Mouse (Mus musculus): ENCODE measurements around the gene Ccdc57.

The Ccdc57 gene

DNA sequence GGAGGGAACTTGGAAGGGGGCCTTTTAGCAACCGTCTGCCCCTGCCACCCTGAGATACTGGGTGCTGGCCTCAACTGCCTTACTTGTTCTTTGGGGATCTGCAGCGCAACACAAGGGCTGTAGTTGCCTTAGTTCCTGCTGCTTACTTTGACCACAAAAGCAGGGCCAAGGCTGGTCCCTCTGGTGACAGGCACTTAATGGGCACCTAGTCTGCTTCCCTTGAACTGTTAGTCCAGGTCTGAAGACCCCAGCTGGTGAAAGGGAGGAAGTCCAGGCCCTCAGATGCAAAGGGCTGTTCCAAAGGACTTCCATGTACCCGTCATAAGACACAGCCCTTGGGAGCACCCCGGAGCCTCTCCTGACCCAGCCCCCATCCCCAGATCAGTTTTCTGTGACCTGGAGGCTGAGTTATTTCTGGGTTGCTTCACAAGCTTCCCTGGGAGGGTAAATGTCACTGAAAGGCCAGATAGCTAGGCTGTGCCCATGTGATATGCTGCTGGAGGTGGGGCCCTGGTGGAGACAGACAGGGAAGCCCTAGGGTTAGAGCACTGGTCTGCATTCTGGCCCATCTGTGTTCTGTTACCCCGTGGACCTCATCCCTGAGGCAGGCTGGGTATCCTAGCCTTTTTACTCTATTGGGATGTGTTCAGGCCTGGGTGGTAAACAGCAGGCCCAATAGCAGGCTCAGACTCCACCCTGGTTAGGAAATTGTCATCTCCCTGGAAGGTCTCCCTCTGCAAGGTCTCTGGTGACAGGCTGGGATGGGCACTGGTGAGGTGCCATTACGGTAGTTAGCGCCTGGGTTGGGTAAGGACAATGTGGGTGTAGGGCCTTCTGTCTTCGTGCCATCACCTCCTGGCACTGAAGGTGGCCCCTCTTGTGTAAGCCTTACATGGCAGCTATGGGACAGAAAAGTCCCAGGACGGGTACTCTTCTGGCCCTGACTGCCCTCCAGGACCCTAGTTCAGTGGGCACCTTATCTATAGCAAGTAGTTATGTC lies 19.4 kb upstream of the Ccdc57 start:
- DNase-seq: no peak

DNA sequence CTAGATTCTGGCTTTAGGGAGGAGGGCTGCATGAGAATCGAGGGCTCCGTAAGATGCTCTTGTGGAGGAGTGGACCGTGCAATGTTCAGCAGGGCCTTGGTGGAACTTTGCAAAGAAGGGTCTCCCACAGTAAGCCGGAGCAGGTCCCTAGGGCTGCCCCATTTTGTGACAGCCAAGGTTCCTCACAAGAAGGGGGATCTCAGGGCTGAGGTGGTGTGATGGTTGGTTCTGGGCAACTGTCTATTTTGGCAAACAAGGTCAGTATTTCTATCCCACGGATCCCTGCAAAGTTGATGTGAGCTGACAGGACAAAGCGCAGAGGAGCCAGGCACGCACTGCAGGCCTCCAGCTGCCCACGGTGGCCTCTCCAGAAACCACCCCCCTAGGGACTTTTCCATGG lies 18.6 kb upstream of the Ccdc57 start:
- no peak for DNase-seq

DNA sequence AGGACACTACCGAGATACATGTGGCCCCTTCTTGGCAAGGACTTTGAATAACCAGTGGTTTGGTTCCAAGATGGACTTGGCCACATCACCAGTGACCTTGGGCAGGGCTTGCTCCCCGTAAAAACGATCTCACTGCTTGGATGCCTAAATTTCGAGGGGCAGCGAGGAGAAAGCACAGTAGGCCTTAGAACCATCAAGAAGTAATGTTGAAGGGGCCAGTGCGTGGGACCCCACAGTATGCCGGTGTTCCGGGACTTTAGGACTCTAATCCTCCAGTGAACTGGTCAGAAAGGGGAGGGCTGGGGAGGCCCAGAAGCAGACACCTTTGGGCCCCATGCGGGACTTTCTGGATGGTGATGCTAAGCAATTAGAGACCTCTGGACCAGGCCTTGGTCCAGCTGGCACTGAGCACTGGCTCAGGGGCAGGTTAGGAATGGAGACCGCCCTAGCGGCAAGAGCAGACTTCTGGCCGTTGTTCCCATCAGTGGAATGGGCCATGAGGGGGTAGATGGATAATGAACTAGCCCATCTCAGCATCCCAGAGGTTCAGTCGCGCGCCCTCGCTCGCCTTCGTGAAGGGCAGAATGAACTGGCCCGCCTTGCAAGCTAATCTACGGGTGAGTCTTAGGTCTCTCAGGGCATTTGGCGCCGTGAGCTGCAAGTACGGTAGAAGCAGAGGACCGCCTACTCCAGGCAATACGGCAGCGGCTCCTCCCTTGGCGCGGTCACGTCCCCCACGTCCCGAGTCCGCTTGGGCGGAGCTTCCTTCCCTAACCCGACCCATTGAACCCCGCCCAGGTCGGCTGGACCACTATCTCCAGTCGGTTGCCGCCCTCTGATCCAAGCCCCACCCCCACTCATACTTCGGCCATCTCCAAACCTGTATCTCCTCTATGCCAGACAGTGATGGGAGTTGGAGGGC lies 17.9 kb upstream of the Ccdc57 start:
- peak; percentile 85 to 93 for DNase-seq

DNA sequence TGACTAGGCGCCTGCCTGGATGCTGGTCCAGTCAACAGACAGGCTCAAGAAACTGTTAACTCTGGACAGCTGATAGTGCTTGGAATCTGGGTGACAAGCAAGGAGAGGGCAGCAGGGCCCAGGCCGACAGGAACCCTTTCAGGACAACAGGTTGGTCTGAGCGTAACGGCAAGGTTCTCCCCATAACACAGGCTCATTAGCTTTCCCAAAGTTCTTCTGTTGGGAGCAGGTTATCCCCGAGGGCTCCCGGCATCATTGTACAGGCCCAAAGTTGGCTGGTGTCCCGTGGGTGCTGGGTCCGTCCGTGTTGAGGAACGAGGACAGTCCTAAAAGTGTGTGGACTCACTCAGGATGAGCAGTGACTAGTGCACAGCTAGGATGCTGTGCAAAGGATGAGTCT lies 17.2 kb upstream of the Ccdc57 start:
- DNase-seq: no peak

DNA sequence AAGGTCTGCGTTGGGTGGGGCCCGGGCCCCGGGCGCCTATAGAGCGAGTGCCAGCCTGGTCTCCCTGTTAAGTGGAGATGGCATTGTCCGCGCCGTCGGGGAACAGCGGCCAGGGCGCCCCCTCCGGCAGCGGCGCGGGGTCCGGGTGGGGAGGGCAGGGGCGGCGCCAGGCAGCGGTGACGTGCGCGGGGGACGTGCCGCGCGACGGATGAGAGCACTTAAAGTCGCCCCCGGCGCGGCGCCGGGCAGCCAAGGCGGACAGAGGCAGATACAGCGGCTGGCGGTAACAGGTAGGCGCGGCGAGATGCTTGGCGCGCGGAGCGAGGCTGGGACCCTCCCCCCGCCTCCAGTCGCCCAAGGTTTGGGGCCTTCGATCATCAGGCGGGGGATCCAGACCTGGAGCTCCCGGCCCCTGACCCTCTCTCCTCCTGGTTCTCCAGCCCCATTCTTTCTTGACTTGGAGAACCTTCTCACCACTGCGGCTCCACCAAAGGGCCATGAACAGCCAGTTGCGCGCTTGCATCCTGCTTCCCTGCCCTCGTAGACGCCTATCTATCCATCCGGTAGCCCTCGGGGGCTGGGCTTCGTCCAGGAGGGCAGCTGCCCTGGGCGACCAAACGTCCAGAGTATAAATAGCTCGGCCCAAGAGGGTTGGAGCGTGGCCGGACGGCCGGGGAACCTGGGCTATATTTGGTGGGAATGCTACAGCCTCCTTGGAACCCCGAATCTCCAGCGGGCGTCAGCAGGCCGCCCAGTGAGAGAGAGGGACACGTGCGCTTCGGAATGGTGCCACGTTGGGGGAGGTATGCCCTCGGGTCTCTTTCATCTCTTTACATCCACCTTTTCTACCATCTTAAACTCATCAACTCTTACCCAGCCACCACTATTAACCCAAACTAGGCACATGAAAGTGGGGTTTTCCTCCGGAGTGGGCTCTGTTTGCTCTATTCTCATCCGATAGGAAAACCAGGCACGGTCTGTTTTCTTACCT lies 16.5 kb upstream of the Ccdc57 start:
- DNase-seq: no peak

DNA sequence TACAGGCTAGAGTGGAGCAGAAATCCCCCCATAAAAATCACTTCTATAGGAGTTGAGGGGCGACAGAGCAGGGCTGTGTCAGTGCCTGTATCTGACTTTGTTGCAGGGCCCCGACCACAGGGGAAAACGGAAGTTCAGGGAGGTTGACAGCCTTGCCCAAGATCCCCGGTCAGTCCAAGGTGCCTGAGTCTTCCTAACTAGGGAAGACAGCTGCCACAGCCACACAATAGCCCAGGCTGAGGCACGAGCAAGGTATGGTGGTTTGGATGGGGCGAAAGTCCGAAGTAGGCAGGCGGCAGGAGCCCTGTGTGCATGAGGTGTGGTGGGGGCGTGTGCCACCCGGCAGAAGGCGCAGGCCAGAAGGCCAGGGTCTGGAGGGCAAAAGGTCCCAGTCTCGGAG lies 15.7 kb upstream of the Ccdc57 start, which contains the start of gene Slc16a3:
Slc16a3 (plus strand) TSS at position 153 of the 400 bp plus-strand sequence.
- DNase-seq: no peak

DNA sequence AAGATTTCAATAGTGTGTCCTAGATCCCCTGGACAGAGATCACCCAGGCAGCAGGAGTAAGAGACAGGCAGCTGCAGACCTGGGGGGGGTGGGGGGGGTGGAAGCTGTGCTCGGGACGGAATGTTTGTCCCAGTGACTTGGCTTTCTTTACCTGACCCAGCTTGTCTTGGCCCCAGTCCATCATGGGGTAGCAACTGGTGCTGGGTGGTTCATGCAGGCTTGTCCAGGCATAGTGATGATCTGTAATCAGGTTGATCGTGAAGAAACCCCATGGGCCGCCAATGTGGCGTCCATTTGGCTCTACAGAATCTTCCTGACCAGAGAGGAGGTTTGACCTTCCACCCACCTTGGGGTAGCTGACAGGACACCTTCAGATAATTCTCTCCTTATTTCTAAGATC lies 13.3 kb upstream of the Ccdc57 start:
- DNase-seq: no peak

DNA sequence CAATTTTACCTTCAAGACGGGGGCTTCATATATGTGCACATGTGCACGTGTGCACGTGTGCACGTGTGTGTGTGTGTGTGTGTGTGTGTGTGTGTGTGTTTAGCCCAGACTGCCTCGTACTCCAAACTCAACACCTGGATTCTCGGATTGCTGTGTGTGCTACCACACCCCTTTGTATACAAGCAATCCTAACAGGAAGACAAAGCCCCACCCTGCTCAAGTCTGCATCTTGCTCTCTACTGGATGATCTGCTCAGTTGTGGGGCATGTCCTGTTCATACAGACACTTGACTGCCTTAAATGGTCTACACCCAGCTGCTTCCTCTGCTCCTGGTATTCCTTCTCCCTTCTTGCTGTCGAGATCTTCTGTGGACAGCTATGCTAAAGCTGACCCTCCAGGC lies 12.6 kb upstream of the Ccdc57 start:
- no peak for DNase-seq

DNA sequence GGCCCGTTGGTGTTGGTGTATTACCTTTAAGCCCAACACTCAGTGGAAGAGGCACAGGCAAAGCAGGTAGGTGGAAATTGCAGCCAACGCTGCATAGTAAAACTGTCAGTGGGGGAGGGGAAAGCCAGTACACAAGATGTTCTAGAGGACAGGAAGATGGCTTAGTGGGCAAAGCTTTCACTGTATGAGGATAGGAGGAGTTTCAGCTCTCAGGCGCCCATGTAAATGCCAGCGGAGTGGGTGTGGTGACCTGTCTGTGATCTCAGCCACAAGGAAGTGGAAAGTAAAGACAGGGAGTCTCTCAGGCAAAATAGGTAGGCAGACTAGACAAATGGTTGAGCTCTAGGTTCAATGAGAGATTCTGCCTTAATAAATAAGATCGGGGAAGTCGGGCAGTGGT lies 8.3 kb upstream of the Ccdc57 start:
- no peak for DNase-seq

DNA sequence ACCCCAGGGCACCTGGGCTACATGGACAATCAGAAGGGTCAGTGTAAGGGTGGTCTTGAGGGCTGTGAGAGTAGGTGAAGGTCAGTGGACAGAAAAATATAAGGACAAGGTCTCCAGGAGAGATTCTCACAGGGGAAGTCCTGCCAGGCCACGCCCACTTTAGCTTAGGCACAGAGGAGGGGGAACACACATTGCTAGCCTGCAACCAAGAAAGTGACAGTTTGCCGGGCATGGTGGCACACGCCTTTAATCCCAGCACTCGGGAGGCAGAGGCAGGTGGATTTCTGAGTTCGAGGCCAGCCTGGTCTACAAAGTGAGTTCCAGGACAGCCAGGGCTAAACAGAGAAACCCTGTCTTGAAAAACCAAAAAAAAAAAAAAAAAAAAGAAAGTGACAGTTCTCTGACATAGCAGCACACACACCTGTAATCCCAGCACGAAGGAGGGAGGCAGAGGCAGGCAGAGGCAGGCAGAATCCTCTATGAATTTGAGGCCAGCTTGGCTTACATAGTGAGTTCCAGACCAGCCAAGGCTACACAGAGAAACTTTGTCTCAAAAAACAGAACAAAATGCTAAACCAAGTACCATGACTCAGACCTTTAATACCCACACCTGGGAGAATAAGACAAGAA lies 7.2 kb upstream of the Ccdc57 start:
- no peak for DNase-seq

DNA sequence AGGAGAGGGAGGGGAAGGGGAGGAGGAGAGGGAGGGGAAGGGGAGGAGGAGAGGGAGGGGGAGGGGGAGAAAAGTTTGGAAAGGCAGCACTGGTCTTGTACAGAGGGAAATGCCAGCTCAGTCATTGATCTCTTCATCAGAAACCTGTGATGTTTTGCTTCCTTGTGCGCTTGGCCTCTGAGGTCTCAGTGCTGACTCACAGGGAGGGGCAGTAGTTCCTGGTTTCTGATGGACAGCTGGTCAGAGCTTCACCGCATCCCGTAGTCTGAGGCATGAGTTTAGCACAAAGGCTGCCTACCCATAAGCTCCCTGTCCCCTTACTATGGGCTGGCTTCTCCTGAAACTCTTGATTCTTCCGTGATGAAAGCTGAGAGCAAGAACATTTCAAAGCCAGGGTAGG lies 6.1 kb upstream of the Ccdc57 start:
- no peak for DNase-seq

DNA sequence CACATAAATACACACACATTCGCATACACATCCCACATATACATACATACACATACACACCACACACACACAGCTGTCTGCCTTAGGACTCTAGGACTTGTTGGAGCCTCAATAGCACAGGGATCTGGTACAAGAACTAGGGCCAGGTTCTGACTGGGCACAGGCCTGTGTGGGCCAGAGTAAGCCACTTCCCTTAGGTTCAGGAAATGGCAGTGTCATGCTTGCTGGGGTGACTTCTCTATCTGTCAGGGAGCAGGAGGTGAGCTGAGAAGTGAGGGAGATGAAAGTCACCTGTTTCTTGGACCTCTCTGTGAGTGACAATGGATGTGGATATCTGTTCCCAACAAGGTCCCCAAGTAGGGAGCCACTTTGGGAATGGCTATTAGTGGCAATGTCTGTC lies 5.3 kb upstream of the Ccdc57 start:
- no peak for DNase-seq

DNA sequence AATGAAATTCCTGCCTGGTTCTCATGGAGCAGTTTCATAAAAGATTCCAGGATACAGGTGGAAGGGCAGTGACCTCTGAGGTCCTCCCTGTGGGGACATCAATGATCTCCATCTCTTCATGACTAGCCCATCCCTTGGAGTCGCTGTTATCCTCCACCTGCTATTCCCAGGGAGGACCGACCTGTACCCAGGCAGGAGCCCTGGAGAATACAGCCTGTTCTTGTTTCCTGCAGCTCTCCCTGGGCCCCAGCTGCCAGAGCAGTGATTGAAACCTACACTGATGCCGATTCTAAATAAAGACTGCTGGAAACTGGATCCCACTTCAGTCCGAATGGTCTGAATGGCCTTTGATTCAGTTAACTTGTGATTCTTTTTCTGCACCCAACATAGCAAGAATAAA lies 1.2 kb downstream of the Ccdc57 start:
- DNase-seq: no peak

DNA sequence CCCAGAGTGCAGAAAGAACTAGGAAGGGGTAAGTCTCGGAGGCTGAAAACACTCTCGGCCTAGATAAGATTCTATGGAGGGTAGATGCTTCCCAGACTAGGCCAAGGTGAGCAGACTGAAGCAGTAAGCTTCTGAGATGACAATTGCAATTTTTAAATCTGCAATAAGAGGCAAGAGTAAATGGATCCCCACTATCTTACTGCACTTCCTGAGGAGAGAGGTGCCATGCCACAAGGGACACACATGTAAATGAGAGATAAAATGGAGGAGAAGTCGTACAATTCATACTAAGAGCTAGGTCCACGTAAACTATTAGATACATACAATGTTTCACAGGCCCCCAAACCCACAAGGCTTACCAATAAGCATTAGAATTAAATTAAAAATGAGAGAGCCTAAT lies 4.2 kb downstream of the Ccdc57 start:
- DNase-seq: no peak

DNA sequence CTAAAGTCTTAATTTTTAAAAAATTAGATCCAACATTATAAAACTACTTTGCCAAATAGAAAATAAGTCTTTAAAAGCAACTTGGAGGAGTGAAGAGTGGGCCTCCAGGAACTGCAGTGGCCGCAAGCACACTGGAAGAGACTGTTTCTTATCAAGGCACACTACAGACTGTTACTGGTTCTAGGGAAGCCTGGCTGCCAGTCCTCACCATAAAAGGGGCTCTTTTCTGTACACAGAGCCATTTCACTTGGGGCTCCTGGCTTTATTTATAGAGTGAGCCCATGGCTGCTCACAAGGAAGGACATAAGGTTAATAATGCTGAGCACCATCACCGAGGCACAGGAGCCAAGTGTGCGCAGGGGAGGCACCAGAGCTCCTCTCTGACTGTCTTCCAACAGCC lies 10.1 kb downstream of the Ccdc57 start:
- no peak for DNase-seq

DNA sequence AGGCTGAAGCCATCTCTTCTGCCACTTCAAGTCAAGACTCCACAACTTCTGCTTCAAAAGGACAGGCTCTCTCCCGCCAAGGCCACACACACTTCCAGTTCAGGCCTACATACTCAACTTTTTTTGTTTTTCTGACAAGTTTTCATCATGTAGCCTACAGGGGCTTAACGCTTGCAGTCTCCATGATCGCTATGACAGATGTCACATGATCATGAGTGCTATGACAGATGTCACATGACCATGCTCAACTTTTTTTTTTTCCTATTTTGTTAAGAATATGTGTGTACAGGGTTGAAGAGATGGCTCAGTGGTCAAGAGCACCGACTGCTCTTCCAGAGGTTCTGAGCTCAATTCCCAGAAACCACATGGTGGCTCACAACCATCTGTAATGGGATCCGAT lies 14.9 kb downstream of the Ccdc57 start:
- no peak for DNase-seq

DNA sequence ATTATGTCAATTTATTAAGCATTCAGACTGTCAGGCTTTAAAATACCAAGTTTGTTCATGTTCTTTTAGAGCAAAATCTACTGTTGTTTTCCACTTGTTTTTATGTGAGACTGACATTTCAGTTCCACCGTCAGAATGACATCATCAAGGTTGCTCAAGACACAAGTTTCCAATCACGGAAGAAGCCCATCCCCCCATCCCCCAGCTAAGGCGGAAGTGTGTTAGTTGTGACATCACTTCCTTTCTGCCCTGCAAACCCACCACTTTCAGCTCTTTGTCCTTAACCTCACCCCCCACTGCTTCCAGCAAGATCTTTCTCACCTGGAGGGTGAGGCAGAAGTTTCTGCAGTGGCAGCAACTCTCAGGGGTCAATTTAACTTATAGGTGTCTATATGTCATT lies 16.2 kb downstream of the Ccdc57 start:
- DNase-seq: no peak

DNA sequence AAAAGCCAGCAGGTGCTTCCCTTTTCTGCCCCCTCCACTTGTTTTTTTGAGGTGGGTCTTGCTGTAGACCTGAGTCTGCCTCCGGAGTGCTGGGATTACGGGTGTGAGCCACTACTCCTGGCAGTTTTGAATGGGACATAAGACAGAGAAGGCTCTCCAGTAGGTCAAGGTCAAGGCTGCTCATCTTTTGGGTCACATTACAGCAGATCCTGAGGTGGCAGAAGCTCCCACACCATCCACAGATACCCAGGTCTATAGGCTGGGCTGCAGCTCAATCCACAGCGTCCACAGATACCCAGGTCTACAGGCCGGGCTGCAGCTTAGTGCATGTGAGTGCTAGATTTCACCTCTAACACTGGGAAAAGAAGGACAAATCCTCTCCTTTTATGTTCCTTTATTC lies 18.9 kb downstream of the Ccdc57 start:
- DNase-seq: no peak

DNA sequence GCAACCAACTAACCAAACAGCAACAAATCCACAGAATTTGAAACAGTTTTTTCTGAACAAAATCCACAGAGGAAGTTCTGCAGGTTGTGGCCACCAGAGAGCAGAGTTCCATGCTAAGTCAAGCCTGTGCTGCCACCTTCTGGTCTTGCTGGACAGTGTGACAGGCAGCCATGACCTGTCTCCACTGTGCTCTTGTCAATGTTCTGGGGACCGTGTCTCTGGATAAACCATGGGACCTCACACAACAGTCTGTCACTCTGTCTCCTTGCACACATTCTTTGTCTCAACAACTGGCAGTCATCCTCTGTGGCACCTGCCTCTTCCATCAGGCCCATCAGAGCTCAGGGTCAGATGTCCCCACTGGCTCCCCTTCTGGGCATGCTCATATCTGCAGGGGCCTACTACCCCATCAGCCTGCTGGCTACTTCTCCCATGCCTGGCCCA lies 27.2 kb downstream of the Ccdc57 start:
- DNase-seq: peak; percentile 74 to 81

DNA sequence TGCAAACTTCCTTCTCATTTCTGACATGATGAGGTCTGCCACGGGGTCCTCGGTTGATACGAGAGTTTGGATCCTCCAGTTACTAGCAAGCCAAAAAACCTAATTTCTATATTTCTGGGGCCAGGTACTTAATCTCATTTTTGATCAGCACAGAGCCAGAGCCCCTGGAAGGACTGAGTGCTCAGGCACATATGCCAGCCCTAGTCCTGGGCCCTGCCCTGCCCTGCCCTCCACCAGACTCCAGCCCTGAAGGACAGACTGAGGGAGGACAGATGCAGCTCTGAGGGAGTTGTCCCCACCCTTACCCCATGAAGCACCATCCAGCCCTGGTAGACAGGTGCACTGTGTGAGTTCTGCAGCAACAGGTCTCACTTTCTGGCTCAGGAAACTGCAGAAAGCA lies 28.1 kb downstream of the Ccdc57 start:
- DNase-seq: no peak

DNA sequence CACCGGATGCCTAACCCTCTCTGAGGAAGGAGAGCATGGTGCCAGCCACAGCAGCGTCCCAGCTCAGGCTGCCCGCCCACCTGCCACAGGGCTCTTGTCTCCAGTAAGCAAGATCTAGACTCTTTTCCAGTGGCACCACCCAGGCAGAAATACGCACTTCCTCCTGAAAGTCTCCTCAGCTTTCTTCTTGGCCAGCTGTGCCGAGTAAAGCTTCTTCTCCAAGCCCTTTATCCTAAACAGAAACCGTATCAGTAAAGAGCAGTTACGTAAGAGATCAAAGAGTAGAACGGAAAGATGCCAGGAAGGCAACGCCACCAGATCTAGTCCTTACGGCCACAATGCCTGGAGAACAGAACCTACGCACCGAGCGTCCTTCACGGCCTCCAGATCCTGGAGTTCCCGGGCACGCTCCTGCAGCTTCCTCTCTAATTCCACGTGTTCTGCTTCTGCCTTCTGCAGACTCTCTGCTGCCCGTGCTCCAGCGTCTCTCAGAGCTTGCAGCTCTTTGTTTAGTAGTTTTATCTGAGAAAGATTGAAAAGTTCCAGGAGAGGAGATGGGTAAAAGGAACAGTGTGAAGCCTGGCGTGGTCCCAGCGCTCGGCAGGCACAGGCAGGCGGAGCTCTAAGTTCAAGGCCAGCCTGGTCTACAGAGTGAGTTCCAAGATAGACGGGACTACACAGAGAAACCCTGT lies 29.4 kb downstream of the Ccdc57 start:
- no peak for DNase-seq
